Mouse (Mus musculus) B cell, adult 2 months (primary cell): ENCODE results near the gene Isg20l2.

Experiments used
- DNase-seq, 2 experiments: peaks; one replicate each; pipeline ENCODE4 v3.0.0; 2022

Gene Isg20l2

GRCm38 (mm10) chr3:87913491-87913890 lies 16.6 kb upstream of the Isg20l2 start:
- no peak for DNase-seq

- DNase-seq: no peak
Measured at GRCm38 (mm10) chr3:87913891-87914290, 16.2 kb upstream of the Isg20l2 start.

- no peak for DNase-seq
Measured at GRCm38 (mm10) chr3:87916990-87917389, 13.1 kb upstream of the Isg20l2 start.

- no peak for DNase-seq
Measured at GRCm38 (mm10) chr3:87918551-87918950, 11.6 kb upstream of the Isg20l2 start.

- DNase-seq: peak; percentile 69 to 73
Measured at GRCm38 (mm10) chr3:87919336-87920108, 10.6 kb upstream of the Isg20l2 start, which contains the start of gene Mrpl24. Gene Mrpl24 (plus strand): TSS chr3:87919506.

GRCm38 (mm10) chr3:87920270-87920943 lies 9.7 kb upstream of the Isg20l2 start:
- no peak for DNase-seq

GRCm38 (mm10) chr3:87924996-87925395 lies 5.1 kb upstream of the Isg20l2 start:
- no peak for DNase-seq

- no peak for DNase-seq
Measured at GRCm38 (mm10) chr3:87927452-87927851, 2.7 kb upstream of the Isg20l2 start.

- DNase-seq: no peak
Measured at GRCm38 (mm10) chr3:87929341-87930077, 605 bp upstream of the Isg20l2 start.

- DNase-seq: no peak
Measured at GRCm38 (mm10) chr3:87934026-87934425, 3.9 kb downstream of the Isg20l2 start.

- DNase-seq: no peak
Measured at GRCm38 (mm10) chr3:87934501-87934900, 4.4 kb downstream of the Isg20l2 start.

- no peak for DNase-seq
Measured at GRCm38 (mm10) chr3:87935201-87935600, 5.1 kb downstream of the Isg20l2 start.

GRCm38 (mm10) chr3:87935776-87936175 lies 5.7 kb downstream of the Isg20l2 start:
- DNase-seq: peak; percentile 74 to 76

- DNase-seq: no peak
Measured at GRCm38 (mm10) chr3:87940611-87941010, 10.5 kb downstream of the Isg20l2 start.

GRCm38 (mm10) chr3:87942471-87942870 lies 12.4 kb downstream of the Isg20l2 start:
- DNase-seq: no peak

GRCm38 (mm10) chr3:87943586-87943985 lies 13.5 kb downstream of the Isg20l2 start:
- no peak for DNase-seq

GRCm38 (mm10) chr3:87944838-87945600 lies 14.9 kb downstream of the Isg20l2 start:
- no peak for DNase-seq

GRCm38 (mm10) chr3:87945781-87946540 lies 15.8 kb downstream of the Isg20l2 start:
- DNase-seq: no peak

- no peak for DNase-seq
Measured at GRCm38 (mm10) chr3:87946541-87946860, 16.4 kb downstream of the Isg20l2 start.

- DNase-seq: peak; percentile 34 to 38
Measured at GRCm38 (mm10) chr3:87947056-87947810, 17.1 kb downstream of the Isg20l2 start.

- no peak for DNase-seq
Measured at GRCm38 (mm10) chr3:87947811-87948199, 17.7 kb downstream of the Isg20l2 start.
